Mouse (Mus musculus) kidney, embryonic 16.5 days (tissue): ENCODE results near the gene Emx2. TPM values are rescaled to one million over a fixed set of nuclear protein-coding genes. Genes with fewer than 3 reads are reported as not detected.

ENCODE experiments used
- ATAC-seq: fragments of 200-750 bp; cut with Nextera tagmentation; 2 replicates; pipeline ENCODE4 v1.8.0; 2017; ENCODE audit warnings: moderate TSS enrichment; ENCODE audit not compliant: low FRiP score, low TSS enrichment
- H3K27ac ChIP-seq: fragments of 300-500 bp; sonication (generic); 2 replicates; pipeline ENCODE4 v1.5.1; 2014; ENCODE audit warnings: low read length
- H3K27me3 ChIP-seq: fragments of 300-500 bp; sonication (generic); 2 replicates; pipeline ENCODE4 v1.6.1; 2014; ENCODE audit warnings: low read length, control low read depth, mixed read lengths; ENCODE audit not compliant: insufficient read depth
- H3K36me3 ChIP-seq: fragments of 300-500 bp; sonication (generic); 2 replicates; pipeline ENCODE4 v1.6.1; 2014; ENCODE audit warnings: low read length, control low read depth, mixed read lengths; ENCODE audit not compliant: insufficient read depth
- H3K4me1 ChIP-seq: fragments of 300-500 bp; sonication (generic); 2 replicates; pipeline ENCODE4 v1.6.1; 2014; ENCODE audit warnings: low read length, control low read depth, mixed read lengths; ENCODE audit not compliant: insufficient read depth
- H3K4me2 ChIP-seq: fragments of 300-500 bp; sonication (generic); replicated peaks from 2 replicates; pipeline ENCODE4 v1.6.1; 2014; ENCODE audit warnings: low read depth, low read length
- H3K4me3 ChIP-seq: fragments of 300-500 bp; sonication (generic); 2 replicates; pipeline ENCODE4 v1.5.1; 2014; ENCODE audit warnings: mild to moderate bottlenecking, low read length
- H3K9ac ChIP-seq: fragments of 300-500 bp; sonication (generic); replicated peaks from 2 replicates; pipeline ENCODE4 v1.6.1; 2014; ENCODE audit warnings: low read length
- H3K9me3 ChIP-seq: fragments of 300-500 bp; sonication (generic); 2 replicates; pipeline ENCODE4 v1.6.1; 2016; ENCODE audit warnings: low read length, control low read depth
- WGBS: fragments of 180-500 bp; shearing (Covaris S2); extraction: QIAGEN DNeasy Blood & Tissue Kit; methylation state at CpG from one replicate; pipeline ENCODE4 v1.1.7; 2014; 5-methylcytosine and 5-hydroxymethylcytosine counted together
- polyA plus RNA-seq: library from polyadenylated mRNA; unstranded; fragments of >200 nt; fragmentation: Nextera tagmentation; extraction: Ambion mirVana; gene quantifications from 2 replicates; pipeline ENCODE4 v1.2.1, GENCODE M21; 2015

Emx2 gene
- polyA plus RNA-seq, 1 experiment from 2014 or later = 29.7 TPM

GRCm38 (mm10) chr19:59451441-59451951, 6.7 kb upstream of the Emx2 start:
- Histone ChIP-seq H3K9me3 (no peaks in the 10 kb centered on the region), H3K4me2 (peak overlapping the region; percentile 44), H3K27me3 (peaks cover 80% of the 10 kb centered on the region), H3K4me3 (peak overlapping the region; percentile 27), H3K9ac (peak overlapping the region; percentile 53), H3K27ac (no peak overlapping the region), H3K36me3 (no peaks in the 10 kb centered on the region), H3K4me1 (peaks cover 20% of the 10 kb centered on the region; the same call in 1 of the 2 replicates)
- peak; percentile 35; the same call in 1 of the 2 replicates for ATAC-seq
- 2% methylated on average over 31 of the region's 31 CpGs for WGBS

DNA sequence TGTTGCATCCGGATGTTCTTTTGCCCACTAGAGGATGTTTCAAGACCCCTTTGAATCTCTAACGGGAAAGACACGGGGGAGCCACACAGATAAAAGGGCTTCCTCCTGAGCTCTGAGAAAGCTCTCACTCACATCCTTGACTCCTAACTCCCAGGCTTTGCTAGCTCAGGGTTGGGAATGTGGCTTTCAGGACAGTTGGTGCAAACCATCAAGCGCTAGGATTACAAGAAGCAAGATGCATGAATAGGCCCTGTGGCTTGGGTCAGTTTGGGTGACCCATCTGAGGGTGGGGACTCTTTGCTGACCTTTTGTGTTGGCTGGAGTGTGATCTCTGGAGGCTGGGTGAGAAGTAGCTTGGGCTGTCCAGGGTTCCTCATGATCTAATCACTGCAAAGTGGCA, 5.9 kb upstream of the Emx2 start:
- Histone ChIP-seq H3K4me2 (peak overlapping the region; percentile 44; the same call in 1 of the 2 replicates), H3K9me3 (no peaks in the 10 kb centered on the region), H3K4me3 (no peak overlapping the region), H3K27me3 (peaks cover 85% of the 10 kb centered on the region), H3K36me3 (no peaks in the 10 kb centered on the region), H3K4me1 (peaks cover 20% of the 10 kb centered on the region; the same call in 1 of the 2 replicates), H3K27ac (no peak overlapping the region), H3K9ac (no peak overlapping the region; the same call in 1 of the 2 replicates)
- ATAC-seq = no peak
- 25% methylated on average over 4 of the region's 4 CpGs for WGBS

GRCm38 (mm10) chr19:59453591-59453990, 4.6 kb upstream of the Emx2 start:
- WGBS = 19% methylated on average over 13 of the region's 13 CpGs
- H3K4me2 ChIP-seq = no peak overlapping the region
- peaks cover 23% of the 10 kb centered on the region; the same call in 1 of the 2 replicates for H3K4me1 ChIP-seq
- no peak overlapping the region for H3K9ac ChIP-seq
- H3K36me3 ChIP-seq = no peaks in the 10 kb centered on the region
- H3K27me3 ChIP-seq = peaks cover 91% of the 10 kb centered on the region
- H3K4me3 ChIP-seq = no peak overlapping the region
- no peaks in the 10 kb centered on the region for H3K9me3 ChIP-seq
- no peak for ATAC-seq
- no peak overlapping the region for H3K27ac ChIP-seq

GRCm38 (mm10) chr19:59454196-59454595, 4.0 kb upstream of the Emx2 start:
- no peak for ATAC-seq
- H3K4me3 ChIP-seq = no peak overlapping the region
- H3K27ac ChIP-seq = no peak overlapping the region
- H3K27me3 ChIP-seq = peaks cover 87% of the 10 kb centered on the region
- H3K4me2 ChIP-seq = peak overlapping the region; percentile 22
- no peaks in the 10 kb centered on the region for H3K36me3 ChIP-seq
- H3K9ac ChIP-seq = no peak overlapping the region
- H3K9me3 ChIP-seq = no peaks in the 10 kb centered on the region
- H3K4me1 ChIP-seq = peaks cover 23% of the 10 kb centered on the region; the same call in 1 of the 2 replicates
- WGBS = under 1% methylated on average over 18 of the region's 18 CpGs

DNA sequence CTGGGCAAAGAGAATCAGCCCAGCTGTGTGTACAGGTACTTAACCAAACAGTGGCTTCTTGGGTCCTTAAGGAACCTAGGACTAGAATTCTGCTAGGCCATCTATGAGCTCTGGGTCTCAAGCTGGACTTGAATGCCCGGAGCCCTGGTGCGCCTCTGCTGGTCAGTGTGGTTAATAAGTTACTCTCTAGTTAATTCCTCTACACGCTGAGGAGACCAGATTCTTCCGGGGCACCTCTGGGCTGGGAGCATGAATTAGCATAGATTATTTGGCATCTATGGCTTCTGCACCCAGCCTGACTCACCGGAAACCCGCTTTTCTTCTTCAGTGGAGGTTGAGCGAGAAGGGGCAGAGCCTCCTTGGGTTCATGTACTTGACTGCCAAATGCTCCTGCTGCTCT, 2.5 kb upstream of the Emx2 start:
- Histone ChIP-seq H3K36me3 (no peaks in the 10 kb centered on the region), H3K9me3 (no peaks in the 10 kb centered on the region), H3K4me3 (peak overlapping the region; percentile 70), H3K4me1 (peaks cover 21% of the 10 kb centered on the region; the same call in 1 of the 2 replicates), H3K27me3 (peaks cover 82% of the 10 kb centered on the region), H3K4me2 (peak overlapping the region; percentile 55), H3K9ac (no peak overlapping the region), H3K27ac (peak overlapping the region; percentile 98)
- 6% methylated on average over 7 of the region's 7 CpGs for WGBS
- ATAC-seq = peak; percentile 36

DNA sequence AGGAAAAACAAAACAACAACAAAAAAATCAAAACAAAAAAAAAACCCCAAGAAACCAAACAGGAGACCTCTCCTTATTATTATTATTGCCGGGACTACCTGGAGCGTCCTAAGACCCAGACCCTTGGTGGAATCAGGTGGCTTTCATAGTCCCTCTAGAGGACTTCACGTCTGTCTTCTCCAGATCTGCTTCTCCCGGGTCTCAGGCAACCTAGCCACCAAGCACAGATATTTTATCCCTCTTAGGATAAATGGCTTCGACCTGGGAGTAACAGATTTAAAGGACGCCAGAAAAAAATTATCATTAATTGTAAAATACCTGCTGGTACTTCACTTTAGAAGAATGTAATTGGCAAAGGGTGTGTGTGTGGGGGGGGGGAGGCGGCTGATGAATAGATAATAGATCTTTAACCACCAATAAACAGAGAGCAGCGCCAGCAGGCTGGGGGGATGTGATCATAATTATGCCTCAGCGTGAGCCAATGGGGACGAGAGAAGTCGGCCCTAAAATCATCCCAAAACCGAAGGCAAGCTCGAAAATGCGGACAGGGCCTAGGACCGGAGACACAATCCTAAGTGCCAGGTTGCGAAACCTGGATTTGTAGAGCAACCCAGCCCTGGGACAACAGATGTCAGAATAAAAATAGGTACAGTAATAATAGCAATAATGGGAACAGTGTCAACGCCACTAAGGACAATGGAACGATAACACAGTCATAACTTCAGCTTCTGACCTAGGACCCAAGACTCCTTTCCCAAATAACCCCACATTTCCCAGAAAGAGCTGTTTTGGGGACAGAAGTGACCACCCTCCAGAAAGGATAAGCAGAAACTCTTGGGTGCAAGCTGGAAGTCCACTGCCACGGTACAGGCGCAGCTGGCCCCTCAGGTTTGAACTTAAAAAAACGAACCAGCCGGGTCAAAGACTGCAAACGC, 894 bp upstream of the Emx2 start:
- Histone ChIP-seq H3K4me3 (peak overlapping the region; percentile 70), H3K4me1 (peaks cover 10% of the 10 kb centered on the region; the same call in 1 of the 2 replicates), H3K9ac (peak overlapping the region; percentile 92), H3K27ac (peak overlapping the region; percentile 98), H3K27me3 (peaks cover 81% of the 10 kb centered on the region), H3K36me3 (no peaks in the 10 kb centered on the region), H3K4me2 (peak overlapping the region; percentile 55), H3K9me3 (no peaks in the 10 kb centered on the region)
- WGBS = 2% methylated on average over 23 of the region's 23 CpGs
- 0 out of 2 replicates have a peak, but pooled peaks have one; percentile 3 for ATAC-seq

GRCm38 (mm10) chr19:59458743-59459135, 567 bp downstream of the Emx2 start:
- peaks cover 7% of the 10 kb centered on the region; the same call in 1 of the 2 replicates for H3K4me1 ChIP-seq
- H3K4me2 ChIP-seq = peak overlapping the region; percentile 55
- no peaks in the 10 kb centered on the region for H3K36me3 ChIP-seq
- H3K9ac ChIP-seq = peak overlapping the region; percentile 92
- WGBS = 1% methylated on average over 15 of the region's 15 CpGs
- H3K27me3 ChIP-seq = peaks cover 83% of the 10 kb centered on the region
- H3K27ac ChIP-seq = peak overlapping the region; percentile 98
- H3K4me3 ChIP-seq = peak overlapping the region; percentile 70
- no peak for ATAC-seq
- no peaks in the 10 kb centered on the region for H3K9me3 ChIP-seq

DNA sequence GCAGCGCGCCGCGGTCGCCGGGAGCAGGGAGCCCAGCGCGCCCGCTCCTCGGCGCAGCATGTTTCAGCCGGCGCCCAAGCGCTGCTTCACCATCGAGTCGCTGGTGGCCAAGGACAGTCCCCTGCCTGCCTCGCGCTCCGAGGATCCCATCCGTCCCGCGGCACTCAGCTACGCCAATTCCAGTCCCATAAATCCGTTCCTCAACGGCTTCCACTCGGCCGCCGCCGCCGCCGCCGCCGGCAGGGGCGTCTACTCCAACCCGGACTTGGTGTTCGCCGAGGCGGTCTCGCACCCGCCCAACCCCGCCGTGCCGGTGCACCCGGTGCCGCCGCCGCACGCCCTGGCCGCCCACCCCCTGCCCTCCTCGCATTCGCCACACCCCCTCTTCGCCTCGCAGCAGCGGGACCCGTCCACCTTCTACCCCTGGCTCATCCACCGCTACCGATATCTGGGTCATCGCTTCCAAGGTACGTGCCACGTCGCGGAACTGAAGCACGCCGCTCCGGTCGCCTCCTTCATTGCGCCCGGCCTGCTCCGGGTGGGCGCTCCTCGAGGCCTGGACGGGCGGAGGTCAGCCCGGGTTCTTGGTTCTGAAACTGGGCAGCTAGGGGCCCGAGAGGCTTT, 1.1 kb downstream of the Emx2 start:
- peak overlapping the region; percentile 55 for H3K4me2 ChIP-seq
- no peak for ATAC-seq
- H3K4me1 ChIP-seq = peaks cover 3% of the 10 kb centered on the region; the same call in 1 of the 2 replicates
- no peaks in the 10 kb centered on the region for H3K36me3 ChIP-seq
- H3K4me3 ChIP-seq = peak overlapping the region; percentile 70
- WGBS = under 1% methylated on average over 74 of the region's 75 CpGs
- peaks cover 82% of the 10 kb centered on the region for H3K27me3 ChIP-seq
- peak overlapping the region; percentile 98 for H3K27ac ChIP-seq
- peak overlapping the region; percentile 92 for H3K9ac ChIP-seq
- H3K9me3 ChIP-seq = no peaks in the 10 kb centered on the region

DNA sequence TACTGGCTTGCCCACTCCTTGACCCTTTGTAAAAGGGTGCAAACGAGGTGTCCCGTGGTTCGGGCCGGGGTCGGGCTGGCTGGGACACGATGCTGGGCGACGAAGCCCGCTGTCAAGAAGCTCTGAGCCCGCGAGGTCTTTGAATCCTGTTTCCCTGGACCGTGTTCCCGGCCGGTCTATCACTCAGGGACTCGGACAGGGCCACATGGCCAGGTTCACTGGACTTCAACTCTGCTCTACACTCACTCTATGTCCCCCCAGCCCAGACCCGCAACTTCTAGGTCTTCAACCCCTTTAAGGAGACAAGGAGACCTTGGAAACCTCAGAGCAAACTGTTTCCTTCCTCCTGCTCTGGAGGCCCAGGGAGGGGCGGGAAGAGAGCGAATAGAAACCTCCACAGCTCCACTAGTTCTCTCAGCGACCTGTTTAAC, 1.7 kb downstream of the Emx2 start:
- peak overlapping the region; percentile 70 for H3K4me3 ChIP-seq
- no peak for ATAC-seq
- peaks cover 3% of the 10 kb centered on the region; the same call in 1 of the 2 replicates for H3K4me1 ChIP-seq
- peak overlapping the region; percentile 98 for H3K27ac ChIP-seq
- 0% methylated on average over 19 of the region's 19 CpGs for WGBS
- peaks cover 82% of the 10 kb centered on the region for H3K27me3 ChIP-seq
- H3K9me3 ChIP-seq = no peaks in the 10 kb centered on the region
- H3K9ac ChIP-seq = peak overlapping the region; percentile 92
- H3K4me2 ChIP-seq = peak overlapping the region; percentile 55
- no peaks in the 10 kb centered on the region for H3K36me3 ChIP-seq
